Mouse (Mus musculus): Measurements from ENCODE around the gene Rph3a.

Rph3a gene

DNA sequence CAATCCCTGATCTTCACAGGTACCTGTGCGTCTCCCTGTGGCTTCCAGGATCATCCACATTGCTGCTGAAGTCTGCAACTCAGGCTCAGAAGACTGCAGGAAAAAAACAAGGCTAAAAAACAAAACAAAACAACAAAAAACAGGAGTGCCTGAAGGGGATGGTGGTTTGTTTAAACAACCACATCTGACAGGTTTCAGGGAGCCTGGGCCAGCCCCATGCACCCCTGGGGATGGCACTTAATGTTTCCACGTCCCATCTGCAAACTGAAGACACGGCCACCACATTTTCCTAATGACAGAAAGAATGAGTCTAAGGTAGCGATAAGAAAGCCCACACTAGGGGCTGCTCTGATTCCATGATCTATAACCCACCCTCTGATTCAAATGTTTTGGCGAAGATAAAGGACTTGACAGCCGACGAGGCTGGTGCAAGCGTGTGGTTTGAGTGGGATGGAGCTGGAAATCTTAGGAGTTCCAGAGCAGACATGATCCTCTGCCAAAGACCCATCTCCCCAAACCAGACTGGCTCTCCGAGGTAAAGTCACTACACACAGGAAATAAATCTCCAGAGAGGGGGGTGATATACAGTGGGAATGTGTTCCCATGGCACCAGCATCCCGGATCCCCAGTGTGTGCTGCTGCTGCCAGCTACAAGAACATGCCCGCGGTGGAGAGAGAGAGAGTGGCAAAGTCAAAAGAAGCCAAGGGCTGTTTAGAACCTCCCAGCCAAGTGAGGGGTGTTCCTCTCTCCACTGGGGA is at the start of gene Rph3a:
Rph3a (minus strand) TSS at position 282 of the 759 bp plus-strand sequence.
- no peak for DNase-seq (ENCODE audit: low spot score in 2 of 2)

- no peak for DNase-seq (ENCODE audit: low spot score in 2 of 2)
Observed at GRCm38 (mm10) chr5:121058261-121058660, 48.4 kb upstream of the Rph3a start.

- no peak for DNase-seq (ENCODE audit: low spot score in 2 of 2)
Observed at GRCm38 (mm10) chr5:121053886-121054285, 44.0 kb upstream of the Rph3a start.

GRCm38 (mm10) chr5:121041791-121042190 is 31.9 kb upstream of the Rph3a start:
- no peak for DNase-seq (ENCODE audit: low spot score in 2 of 2)

GRCm38 (mm10) chr5:121039465-121039864 is 29.6 kb upstream of the Rph3a start:
- no peak for DNase-seq (ENCODE audit: low spot score in 2 of 2)

DNA sequence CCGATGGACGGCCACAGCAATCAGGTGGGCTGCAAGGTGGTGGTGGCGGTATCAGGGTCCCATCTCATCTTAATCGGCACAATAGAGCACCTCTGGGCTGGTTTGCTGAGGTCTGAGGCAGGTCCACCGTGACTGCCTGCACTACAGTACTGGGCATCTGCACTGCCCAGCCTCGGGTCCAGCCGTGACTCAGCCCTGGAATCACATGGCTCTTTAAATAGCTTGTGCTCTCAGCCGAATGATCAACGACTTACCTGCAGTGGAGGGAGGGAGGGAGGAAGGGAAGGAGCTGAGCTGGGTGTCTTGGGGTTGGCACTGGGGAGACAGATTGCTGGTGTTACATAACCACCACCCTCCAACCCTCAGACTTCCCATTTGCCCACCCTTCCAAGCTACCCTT is 20.3 kb upstream of the Rph3a start:
- DNase-seq (ENCODE audit: low spot score in 2 of 2): no peak

GRCm38 (mm10) chr5:121019505-121019904 is 9.6 kb upstream of the Rph3a start:
- DNase-seq (ENCODE audit: low spot score in 2 of 2): no peak

- no peak for DNase-seq (ENCODE audit: low spot score in 2 of 2)
Observed at GRCm38 (mm10) chr5:121017699-121018098, 7.8 kb upstream of the Rph3a start.

GRCm38 (mm10) chr5:121016405-121016804 is 6.5 kb upstream of the Rph3a start:
- no peak for DNase-seq (ENCODE audit: low spot score in 2 of 2)

GRCm38 (mm10) chr5:121014496-121014895 is 4.6 kb upstream of the Rph3a start:
- DNase-seq (ENCODE audit: low spot score in 2 of 2): no peak

DNA sequence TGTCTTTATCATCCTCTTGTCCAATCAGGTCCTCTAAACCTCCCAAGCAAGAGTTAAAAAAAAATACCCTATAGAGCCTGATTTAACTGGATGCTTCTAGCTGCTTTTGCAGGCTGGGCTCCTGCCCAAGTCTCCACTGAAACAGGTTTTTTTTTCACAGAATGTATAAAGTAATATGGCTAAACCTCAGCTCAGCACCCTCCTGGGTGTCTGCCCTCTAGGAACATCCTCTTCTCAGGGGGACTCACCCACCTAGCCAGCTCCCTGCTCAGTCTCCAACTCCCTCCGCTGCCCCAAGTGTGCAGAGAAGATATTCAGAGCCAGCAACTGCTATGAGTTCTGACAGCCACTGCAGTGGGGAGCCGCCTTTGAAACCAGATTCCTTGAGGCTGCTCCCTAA is 2.1 kb upstream of the Rph3a start:
- no peak for DNase-seq (ENCODE audit: low spot score in 2 of 2)

DNA sequence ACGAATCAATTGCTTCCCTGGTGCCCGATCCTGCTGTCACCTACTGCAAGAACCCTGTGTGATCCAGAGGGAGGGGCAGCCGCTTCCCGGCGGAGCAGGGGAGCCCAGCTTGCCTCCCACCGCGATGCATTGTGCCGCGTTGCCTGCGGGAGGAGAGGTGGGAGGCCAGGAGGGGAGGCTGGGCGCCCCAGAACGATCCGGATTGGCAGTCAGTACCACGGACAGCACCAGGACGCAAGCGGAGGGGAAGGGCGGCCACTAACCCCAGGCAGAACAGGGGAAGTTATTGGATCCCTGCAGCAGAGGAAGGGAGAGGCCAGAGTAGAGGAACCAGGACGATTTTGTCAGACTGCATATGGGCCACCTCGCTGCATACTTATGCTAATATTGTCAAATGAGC is 486 bp downstream of the Rph3a start:
- DNase-seq (ENCODE audit: low spot score in 2 of 2): peak in 1 of 2 experiments; percentile 2

DNA sequence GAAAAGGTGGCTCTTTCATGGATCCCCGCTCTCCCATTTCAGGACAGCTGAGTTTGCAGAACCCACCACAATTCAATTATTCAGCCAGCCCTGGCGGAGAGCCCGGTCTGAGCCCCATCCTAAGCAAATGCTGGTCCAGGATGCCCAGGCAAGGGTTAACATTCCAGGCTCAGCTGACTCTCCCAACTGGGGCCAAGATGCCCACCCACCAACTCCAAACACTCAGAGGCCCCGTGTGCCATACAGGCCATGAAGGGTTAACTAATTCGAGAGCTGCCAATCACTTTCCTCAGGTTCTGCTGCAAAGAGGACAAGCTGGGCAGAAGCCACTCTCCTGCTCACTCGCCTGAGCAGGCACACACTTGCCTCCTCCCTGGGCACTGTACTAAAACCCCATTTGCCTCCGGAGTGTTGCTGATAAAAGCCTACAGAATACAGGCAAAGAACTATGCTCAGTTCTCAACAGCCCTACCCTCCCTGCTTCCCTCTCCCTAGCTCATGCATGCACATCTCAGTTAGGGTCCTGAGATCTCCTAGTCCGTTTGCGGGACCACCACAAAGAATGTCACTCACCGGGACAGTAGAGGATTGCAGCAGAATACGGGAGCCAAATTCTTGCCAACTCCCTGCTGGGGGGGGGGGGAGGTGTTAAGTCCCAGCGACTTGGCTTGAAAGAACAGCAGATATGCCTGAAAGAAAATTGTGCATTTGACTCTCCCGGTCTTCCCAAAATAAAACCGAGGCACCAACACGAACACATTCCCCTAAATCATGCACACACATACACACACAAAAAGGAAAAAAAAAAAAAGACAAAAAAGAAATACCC is 1.3 kb downstream of the Rph3a start:
- no peak for DNase-seq (ENCODE audit: low spot score in 2 of 2)

GRCm38 (mm10) chr5:121007563-121007962 is 2.3 kb downstream of the Rph3a start:
- DNase-seq (ENCODE audit: low spot score in 2 of 2): no peak

- DNase-seq (ENCODE audit: low spot score in 2 of 2): no peak
Observed at GRCm38 (mm10) chr5:121007130-121007529, 2.8 kb downstream of the Rph3a start.

DNA sequence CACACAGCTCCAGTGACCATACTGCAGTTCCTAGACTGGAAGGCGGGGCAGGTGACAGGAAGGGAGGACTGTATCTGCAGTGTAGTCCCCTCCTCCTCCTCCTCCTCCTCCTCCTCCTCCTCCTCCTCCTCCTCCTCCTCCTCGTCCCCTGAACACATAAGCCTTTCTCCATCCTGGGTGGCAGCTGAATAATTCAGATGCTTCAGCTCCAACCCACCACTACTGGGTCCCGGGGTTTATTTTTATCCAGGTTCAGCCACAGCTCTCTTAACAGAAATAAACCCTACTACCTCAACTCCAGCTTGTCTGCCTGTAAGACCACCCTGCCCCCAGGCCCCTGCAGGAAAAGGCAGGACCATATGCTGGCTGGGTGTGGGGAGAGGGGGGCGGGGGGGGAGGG is 3.7 kb downstream of the Rph3a start:
- DNase-seq (ENCODE audit: low spot score in 2 of 2): no peak

DNA sequence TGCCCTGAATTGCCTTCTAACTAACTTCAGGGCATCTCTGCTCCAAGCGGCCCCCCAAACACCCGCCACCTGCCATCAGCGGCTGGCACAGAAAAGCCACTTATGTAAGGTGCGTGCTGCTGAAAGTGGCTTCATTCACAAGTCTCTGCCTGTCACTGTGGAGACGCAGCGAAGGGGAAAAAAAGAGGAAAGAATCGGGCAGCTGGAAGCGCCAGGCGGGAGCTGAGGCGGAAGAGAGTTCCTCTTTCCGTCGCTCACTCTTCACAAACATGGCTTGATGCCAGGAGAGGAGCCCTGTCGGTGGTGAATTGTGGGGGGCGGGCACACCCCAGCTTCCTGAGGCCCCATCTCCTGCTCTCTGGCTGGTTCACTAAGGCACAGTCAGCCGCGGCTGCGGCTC is 6.1 kb downstream of the Rph3a start:
- DNase-seq (ENCODE audit: low spot score in 2 of 2): no peak

DNA sequence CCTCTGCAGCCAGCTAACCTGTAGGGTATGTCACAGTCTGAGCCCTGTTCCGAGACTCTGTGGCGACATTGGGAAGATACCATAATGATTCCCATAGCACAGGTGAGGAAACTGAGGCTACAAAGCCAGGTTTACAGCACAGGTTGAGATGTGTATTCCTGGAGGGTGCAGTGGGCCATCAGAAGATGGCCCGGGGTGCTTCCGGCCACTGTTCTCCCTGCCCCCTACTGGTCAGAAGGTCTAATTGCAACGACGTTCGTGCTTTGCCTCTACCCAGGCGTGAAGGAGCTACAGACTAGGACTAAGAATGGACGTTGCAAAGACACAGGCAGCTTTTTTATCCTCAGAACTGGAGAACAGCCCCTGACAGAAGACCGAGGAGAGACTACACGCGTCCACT is 10.3 kb downstream of the Rph3a start:
- DNase-seq (ENCODE audit: low spot score in 2 of 2): no peak

- DNase-seq (ENCODE audit: low spot score in 2 of 2): no peak
Observed at GRCm38 (mm10) chr5:120988373-120988772, 21.5 kb downstream of the Rph3a start.

DNA sequence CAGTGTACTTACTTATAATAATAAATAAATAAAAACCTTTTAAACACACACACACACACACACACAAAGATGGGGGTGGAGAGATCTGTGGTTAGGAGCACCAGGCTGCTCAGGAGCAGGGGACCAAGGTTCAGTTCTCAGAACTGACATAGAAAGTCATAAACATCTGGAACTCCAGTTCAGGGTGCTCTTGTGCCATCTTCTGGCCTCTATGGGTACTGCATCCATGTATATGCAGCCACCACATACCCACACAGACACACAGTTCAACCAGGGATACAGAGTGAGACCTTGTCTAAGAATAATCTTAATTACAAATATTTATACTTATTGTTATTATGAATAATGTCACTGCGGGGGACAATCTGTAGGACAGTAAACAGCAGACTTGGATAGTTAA is 26.9 kb downstream of the Rph3a start:
- DNase-seq (ENCODE audit: low spot score in 2 of 2): no peak

GRCm38 (mm10) chr5:120981211-120981610 is 28.7 kb downstream of the Rph3a start:
- no peak for DNase-seq (ENCODE audit: low spot score in 2 of 2)

GRCm38 (mm10) chr5:120980116-120980515 is 29.8 kb downstream of the Rph3a start:
- DNase-seq (ENCODE audit: low spot score in 2 of 2): no peak

DNA sequence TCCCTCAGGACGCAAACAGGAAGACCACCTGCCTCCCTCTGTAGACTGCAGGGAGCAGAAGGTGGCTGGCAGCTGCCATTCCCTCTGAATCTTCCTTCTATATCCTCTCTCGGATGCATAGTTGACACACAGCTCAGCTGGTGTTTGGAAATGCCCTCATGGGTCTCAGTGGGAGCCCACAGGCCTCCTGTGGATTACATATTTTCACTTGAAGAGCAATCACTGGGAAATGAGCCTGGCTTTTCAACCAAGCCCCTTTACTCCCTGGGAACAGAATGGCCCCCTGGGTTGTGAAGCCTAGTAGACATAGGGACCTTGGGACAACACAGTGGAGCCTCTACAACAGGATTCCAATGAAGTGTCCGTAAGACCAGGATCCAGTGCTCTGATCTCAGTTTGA is 33.8 kb downstream of the Rph3a start:
- no peak for DNase-seq (ENCODE audit: low spot score in 2 of 2)

All from spleen, postnatal 36 days (tissue).